Comparison of ENCODE assay signal across 20 mouse cellular contexts in genomic region chr2:122781590-122782356, GRCm38 (mm10). TPM values are rescaled to one million over a fixed set of nuclear protein-coding genes. Genes with fewer than 3 reads are reported as not detected.
DNase-seq lines count a peak whose midpoint lies in the region; ATAC-seq and TF ChIP-seq lines count a peak whose summit lies in the region.
"Had no signal": no experiment of that assay in that cellular context is flagged by ENCODE, and none has a peak within 500 bp of the region (broad histone marks: within the 10 kb centered on the region; RNA-seq: fewer than 3 reads in every experiment).

No protein-coding gene starts in this region.

- H3K4me3 ChIP-seq in gastrocnemius, adult 2 months, result no peak overlapping the region
- H3K4me3 ChIP-seq in liver, postnatal 0 days (ENCODE audit: low read depth, low read length), result no peak overlapping the region
- H3K4me3 ChIP-seq: heart, embryonic 15.5 days; hindbrain, embryonic 12.5 days; liver, embryonic 12.5 days; megakaryocyte, embryonic 14.5 days had no signal

- no peak for TF ChIP-seq CTCF in gastrocnemius, adult 2 months (IDR thresholded peaks at IDR 0.05)
- TF ChIP-seq CTCF in liver, postnatal 0 days (IDR thresholded peaks at IDR 0.05; ENCODE audit: low read depth), result peak; percentile 15

- intact Hi-C loops in gastrocnemius, adult 2 months (cut with DNase I), result no loop called here

- peaks cover 9% of the 10 kb centered on the region for H3K4me1 ChIP-seq in liver, postnatal 0 days (ENCODE audit: insufficient read depth)
- H3K4me1 ChIP-seq: heart, embryonic 15.5 days; hindbrain, embryonic 12.5 days; liver, embryonic 12.5 days had no signal

- TF ChIP-seq EP300 in liver, postnatal 0 days (IDR thresholded peaks at IDR 0.05; ENCODE audit: low read depth), result peak; percentile 60

- no peak for ATAC-seq in liver, postnatal 0 days
- ATAC-seq in erythroblast, adult 5-6 weeks (replicated peaks; ENCODE audit: low FRiP score, poor library complexity, severe bottlenecking), result 0 out of 2 replicates have a peak, but pooled peaks have one; percentile 45
- ATAC-seq: forebrain, embryonic 16.5 days; inflammation-experienced regulatory T-cells, adult 6 months; liver, embryonic 12.5 days; midbrain, embryonic 16.5 days had no signal

- no peak for DNase-seq in gastrocnemius, adult 2 months
- no peak for DNase-seq in gastrocnemius, postnatal 25 days
- no peak for DNase-seq in liver, postnatal 0 days
- DNase-seq in liver, result no peak
- peak; percentile 20 for DNase-seq in skeletal muscle tissue, adult 2 months (ENCODE audit: low read depth, low spot score)
- DNase-seq in layer of hippocampus, adult 11-12 months (ENCODE audit: low spot score), result no peak
- DNase-seq in thymus, postnatal 36 days, result no peak
- DNase-seq: adrenal gland, postnatal 10 days; cerebellum, adult 11-12 months; cerebellum, postnatal 36 days; heart, adult 11 months; kidney, postnatal 14 days had no signal

- H3K27ac ChIP-seq in gastrocnemius, adult 2 months, result peak overlapping the region; percentile 4; the same call in 1 of the 2 replicates
- H3K27ac ChIP-seq in liver, postnatal 0 days (ENCODE audit: low read depth), result no peak overlapping the region
- H3K27ac ChIP-seq: heart, embryonic 15.5 days; hindbrain, embryonic 12.5 days; liver, embryonic 12.5 days had no signal

- H3K4me2 ChIP-seq in liver, postnatal 0 days (ENCODE audit: low read depth, low read length), result no peak overlapping the region
- H3K4me2 ChIP-seq: heart, embryonic 15.5 days; hindbrain, embryonic 12.5 days; liver, embryonic 12.5 days had no signal

- no peak overlapping the region for H3K9ac ChIP-seq in liver, postnatal 0 days (replicated peaks)
- H3K9ac ChIP-seq: heart, embryonic 15.5 days; hindbrain, embryonic 12.5 days; liver, embryonic 12.5 days had no signal

- no peaks in the 10 kb centered on the region for H3K9me3 ChIP-seq in liver, postnatal 0 days (ENCODE audit: low read length)
- H3K9me3 ChIP-seq: heart, embryonic 15.5 days; hindbrain, embryonic 12.5 days; liver, embryonic 12.5 days; megakaryocyte, embryonic 14.5 days had no signal

- H3K27me3 ChIP-seq in liver, postnatal 0 days (ENCODE audit: insufficient read depth, low read length), result no peaks in the 10 kb centered on the region
- H3K27me3 ChIP-seq: heart, embryonic 15.5 days; hindbrain, embryonic 12.5 days; liver, embryonic 12.5 days; megakaryocyte, embryonic 14.5 days had no signal

- H3K36me3 ChIP-seq in liver, postnatal 0 days (replicated peaks; ENCODE audit: insufficient read depth, low read length), result no peaks in the 10 kb centered on the region
- H3K36me3 ChIP-seq: heart, embryonic 15.5 days; hindbrain, embryonic 12.5 days; liver, embryonic 12.5 days had no signal

- 60% methylated on average over 8 of the region's 8 CpGs for WGBS in liver, postnatal 0 days (ENCODE audit: insufficient replicate concordance)

RNA-seq across cellular contexts. Expression of gene Sqor, which starts 16.7 kb away (rescaled TPM):
- total RNA-seq in gastrocnemius, adult 2 months (2021), result 10 to 100 TPM; 30.5 to 30.9 TPM
- total RNA-seq in gastrocnemius, postnatal 25 days (2021), result 10 to 100 TPM; 15.3 to 26.4 TPM
- 14.6 and 15.4 TPM in 2 replicates for polyA plus RNA-seq in liver, postnatal 0 days (2015; fragmentation: Nextera tagmentation; extraction: Ambion mirVana)
- total RNA-seq in erythroblast, adult 5-6 weeks (2015; ENCODE audit: low replicate concordance), result 28.0 and 56.3 TPM in 2 replicates
- 24.2 and 44.2 TPM in 2 replicates for total RNA-seq in erythroblast, adult 5-6 weeks (2017; ENCODE audit: low replicate concordance)

RNA-seq across cellular contexts. Expression of gene Bloc1s6, which starts 43.5 kb away (rescaled TPM):
- 10 to 100 TPM; 14.5 to 20.6 TPM for total RNA-seq in gastrocnemius, adult 2 months (2021)
- 10 to 100 TPM; 14.7 to 17.2 TPM for total RNA-seq in gastrocnemius, postnatal 25 days (2021)
- polyA plus RNA-seq in liver, postnatal 0 days (2015; fragmentation: Nextera tagmentation; extraction: Ambion mirVana), result 12.6 and 13.4 TPM in 2 replicates
- total RNA-seq in erythroblast, adult 5-6 weeks (2015; ENCODE audit: low replicate concordance), result 3.1 and 20.2 TPM in 2 replicates
- 5.0 and 5.4 TPM in 2 replicates for total RNA-seq in erythroblast, adult 5-6 weeks (2017; ENCODE audit: low replicate concordance)
